Mouse (Mus musculus): Measurements from ENCODE around the gene Ifitm2.

DNA sequence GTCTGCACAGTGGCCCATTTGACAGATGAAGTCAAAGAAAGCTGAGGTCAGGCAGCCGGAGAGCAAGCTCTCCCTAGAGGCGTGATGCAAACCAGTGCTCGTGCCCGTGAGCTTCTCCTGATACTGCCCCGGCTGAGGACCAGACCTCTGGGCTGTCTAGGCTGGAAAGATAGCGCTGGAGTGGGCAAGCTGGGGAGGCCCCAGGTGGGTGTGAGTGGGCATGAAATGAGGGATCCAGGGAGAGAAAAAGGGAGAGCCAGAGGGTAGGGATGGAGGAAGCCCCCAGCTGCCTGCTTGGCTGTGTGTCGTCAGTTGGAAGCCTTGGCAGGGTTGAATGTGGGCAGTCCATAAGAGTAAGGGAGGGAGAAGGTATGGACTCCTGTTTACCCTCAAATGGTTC lies 11.6 kb downstream of the Ifitm2 start:
- TF ChIP-seq CTCF (IDR thresholded peaks at IDR 0.05; ENCODE audit: insufficient read depth, low read length) (no peak), POLR2A (IDR thresholded peaks at IDR 0.05; ENCODE audit: borderline replicate concordance, extremely low read depth, low read depth, low read length) (no peak)

Measured in lung, adult 2 months (tissue).